Mouse (Mus musculus): Measurements from ENCODE around the gene Dlgap1. TPM values are rescaled to one million over a fixed set of nuclear protein-coding genes. Genes with fewer than 3 reads are reported as not detected.

Dlgap1 gene
- total RNA-seq, 2 experiments from 2014 or later: 0.67 to 1.5 TPM

- DNase-seq: no peak
Measured at GRCm38 (mm10) chr17:70868577-70869229, 899.8 kb downstream of the Dlgap1 start.

- no peak for DNase-seq
Measured at GRCm38 (mm10) chr17:70870581-70870980, 901.7 kb downstream of the Dlgap1 start.

Small RNAs within 50 kb of the gene (microRNA-seq; reads per million reads assigned to microRNA genes)
- gene Mir1195: 0 reads per million in 2 experiments

Measured in heart, adult 18-20 months (tissue).